Mouse (Mus musculus): ENCODE data around the gene Myo9a.

Gene Myo9a

DNA sequence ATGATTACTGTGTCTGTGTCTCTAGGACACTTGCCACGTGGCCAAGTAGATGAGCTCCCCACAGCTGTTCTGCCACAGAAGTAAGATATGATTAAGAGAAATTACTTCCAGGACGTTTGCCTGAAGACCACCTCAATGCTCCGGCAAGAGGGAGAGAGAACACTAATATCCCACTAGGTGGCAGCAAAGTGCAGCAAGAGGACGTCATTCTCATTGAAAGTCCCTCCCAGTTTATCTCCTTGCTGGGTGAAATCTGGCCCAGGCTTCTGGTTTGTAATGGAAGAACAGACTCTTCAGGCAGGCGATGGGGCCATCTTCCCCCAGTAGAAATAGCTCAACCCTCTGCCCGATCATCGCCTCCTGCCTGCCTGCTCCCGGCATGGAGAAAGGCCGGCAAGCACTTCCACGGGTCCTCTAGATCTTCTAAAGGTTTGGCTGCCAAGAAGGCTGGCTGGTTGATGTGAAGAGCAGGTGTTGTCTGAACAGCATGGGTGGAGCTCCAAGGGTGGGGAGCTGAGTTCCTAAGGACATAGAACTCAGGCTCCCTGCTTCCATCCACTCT lies 27.5 kb upstream of the Myo9a start:
- TF ChIP-seq POU5F1 (IDR thresholded peaks at IDR 0.05; ENCODE audit: borderline replicate concordance, low read length) (no peak), CTCF (conservative IDR thresholded peaks at IDR 0.05; ENCODE audit: low read length) (peak; percentile 76)
- H3K36me3 ChIP-seq (ENCODE audit: insufficient read depth, low read length): no peaks in the 10 kb centered on the region

DNA sequence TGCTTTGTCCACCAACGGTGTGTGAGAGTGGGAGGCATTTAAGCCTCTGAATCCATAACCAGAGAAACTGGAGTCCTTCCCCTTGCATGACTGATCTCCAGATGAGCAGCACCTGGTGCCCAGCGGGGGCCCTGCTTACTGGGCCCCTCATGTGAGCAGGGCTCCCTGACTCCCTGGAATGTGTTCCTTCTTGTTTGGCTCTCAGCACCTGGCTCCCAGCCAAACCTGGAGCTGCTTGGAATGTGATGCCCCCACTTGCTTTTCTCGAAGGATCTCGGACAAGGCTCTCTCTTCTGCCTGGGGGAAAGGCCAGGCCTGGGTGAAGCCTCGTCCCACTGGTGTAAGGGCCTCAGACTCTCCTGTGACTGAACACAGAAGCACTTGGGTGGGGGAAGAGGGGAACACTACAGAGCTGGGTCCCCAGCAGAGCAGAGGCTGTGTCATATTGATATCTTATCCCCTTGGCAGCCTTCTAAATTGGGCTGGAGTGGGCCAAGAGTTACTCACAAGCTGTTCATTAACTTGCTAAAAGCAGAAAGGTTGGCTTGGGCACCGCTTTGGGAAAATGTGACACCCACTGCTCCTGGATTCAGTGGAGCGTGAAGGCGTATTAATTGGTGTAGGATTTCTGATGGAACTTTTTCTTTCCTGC lies 26.8 kb upstream of the Myo9a start:
- peak overlapping the region; percentile 66; the same call in 1 of the 2 replicates for H3K4me3 ChIP-seq (replicated peaks; ENCODE audit: low read length)
- no peaks in the 10 kb centered on the region for H3K9me3 ChIP-seq (ENCODE audit: low read length)
- no peak for TF ChIP-seq NANOG (IDR thresholded peaks at IDR 0.05; ENCODE audit: borderline replicate concordance, low read length)
- no peak for TF ChIP-seq CTCF (conservative IDR thresholded peaks at IDR 0.05; ENCODE audit: low read length)
- no peak for TF ChIP-seq POU5F1 (IDR thresholded peaks at IDR 0.05; ENCODE audit: borderline replicate concordance, low read length)
- no peaks in the 10 kb centered on the region for H3K36me3 ChIP-seq (ENCODE audit: insufficient read depth, low read length)
- peaks cover 7% of the 10 kb centered on the region for H3K27me3 ChIP-seq (ENCODE audit: insufficient read depth, low read length)
- peaks cover 11% of the 10 kb centered on the region for H3K4me1 ChIP-seq (replicated peaks; ENCODE audit: low read depth, low read length)

More for the DNA sequence above, 27.5 kb upstream of the Myo9a start:
- Histone ChIP-seq H3K4me3 (replicated peaks; ENCODE audit: low read length) (peak overlapping the region; percentile 66), H3K9me3 (ENCODE audit: low read length) (no peaks in the 10 kb centered on the region), H3K27me3 (ENCODE audit: insufficient read depth, low read length) (peaks cover 7% of the 10 kb centered on the region), H3K4me1 (replicated peaks; ENCODE audit: low read depth, low read length) (peaks cover 11% of the 10 kb centered on the region)

DNA sequence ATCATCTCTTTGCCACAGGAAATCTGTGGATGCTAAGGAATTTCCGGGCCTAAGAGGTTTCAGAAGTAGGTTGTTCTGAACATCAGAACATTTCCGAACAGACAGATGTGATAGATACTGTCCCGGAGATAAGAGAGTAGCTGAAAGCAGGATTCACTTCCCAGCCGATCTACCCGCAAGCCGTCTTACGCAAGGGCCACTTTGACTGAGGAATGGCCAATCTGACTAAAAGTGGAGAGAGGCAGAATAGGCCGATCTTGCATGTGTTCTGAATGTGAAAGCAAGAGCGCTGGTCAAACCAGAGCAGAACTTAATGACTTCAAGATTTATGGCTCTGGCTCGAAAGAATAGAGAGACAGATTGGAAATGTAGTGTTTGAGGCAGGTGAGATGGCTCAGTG lies 25.2 kb upstream of the Myo9a start:
- Histone ChIP-seq H3K36me3 (ENCODE audit: insufficient read depth, low read length) (no peaks in the 10 kb centered on the region), H3K9me3 (ENCODE audit: low read length) (no peaks in the 10 kb centered on the region), H3K4me3 (replicated peaks; ENCODE audit: low read length) (no peak overlapping the region), H3K4me1 (replicated peaks; ENCODE audit: low read depth, low read length) (peaks cover 11% of the 10 kb centered on the region), H3K27me3 (ENCODE audit: insufficient read depth, low read length) (peaks cover 7% of the 10 kb centered on the region)
- no peak for TF ChIP-seq CTCF (conservative IDR thresholded peaks at IDR 0.05; ENCODE audit: low read length)
- TF ChIP-seq POU5F1 (IDR thresholded peaks at IDR 0.05; ENCODE audit: borderline replicate concordance, low read length): no peak
- no peak for TF ChIP-seq NANOG (IDR thresholded peaks at IDR 0.05; ENCODE audit: borderline replicate concordance, low read length)

DNA sequence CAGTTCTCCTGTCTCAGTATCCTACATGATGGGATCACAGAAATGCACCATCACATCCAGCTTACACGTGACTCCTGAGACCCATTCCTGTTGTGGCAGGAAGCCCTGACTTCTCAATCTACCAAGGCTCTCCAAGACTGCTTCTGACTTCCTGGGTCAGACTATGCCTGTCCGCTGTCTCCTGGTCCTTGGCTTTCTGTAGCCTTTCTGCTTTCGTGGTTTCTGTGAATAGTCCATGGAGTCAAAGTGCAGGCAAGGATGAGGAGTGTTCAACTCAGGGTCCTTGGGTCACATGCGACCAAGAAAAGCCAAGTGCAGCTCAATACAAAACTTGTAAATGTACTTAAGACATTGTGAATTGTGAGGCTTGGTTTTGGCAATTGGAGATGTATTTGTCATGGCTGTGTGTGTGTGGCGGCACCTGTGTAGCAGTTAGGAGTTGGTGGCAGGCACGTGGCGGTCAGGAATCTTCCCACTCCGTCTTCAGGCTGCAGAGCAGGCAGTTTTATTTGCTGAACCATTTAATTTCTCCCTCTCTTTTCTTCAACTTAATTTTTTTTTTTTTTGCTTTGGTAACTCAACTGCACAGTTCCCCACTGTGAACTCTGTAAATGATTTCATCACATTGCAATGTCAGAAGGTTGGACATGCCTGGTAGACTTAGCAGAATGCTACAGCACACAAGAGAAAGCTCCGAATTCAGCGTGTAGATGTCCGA lies 23.0 kb upstream of the Myo9a start:
- Histone ChIP-seq H3K27me3 (ENCODE audit: insufficient read depth, low read length) (no peaks in the 10 kb centered on the region), H3K36me3 (ENCODE audit: insufficient read depth, low read length) (no peaks in the 10 kb centered on the region), H3K4me3 (replicated peaks; ENCODE audit: low read length) (no peak overlapping the region), H3K9me3 (ENCODE audit: low read length) (no peaks in the 10 kb centered on the region), H3K4me1 (replicated peaks; ENCODE audit: low read depth, low read length) (peaks cover 11% of the 10 kb centered on the region)
- TF ChIP-seq POU5F1 (IDR thresholded peaks at IDR 0.05; ENCODE audit: borderline replicate concordance, low read length) (no peak), CTCF (conservative IDR thresholded peaks at IDR 0.05; ENCODE audit: low read length) (no peak), NANOG (IDR thresholded peaks at IDR 0.05; ENCODE audit: borderline replicate concordance, low read length) (no peak)

DNA sequence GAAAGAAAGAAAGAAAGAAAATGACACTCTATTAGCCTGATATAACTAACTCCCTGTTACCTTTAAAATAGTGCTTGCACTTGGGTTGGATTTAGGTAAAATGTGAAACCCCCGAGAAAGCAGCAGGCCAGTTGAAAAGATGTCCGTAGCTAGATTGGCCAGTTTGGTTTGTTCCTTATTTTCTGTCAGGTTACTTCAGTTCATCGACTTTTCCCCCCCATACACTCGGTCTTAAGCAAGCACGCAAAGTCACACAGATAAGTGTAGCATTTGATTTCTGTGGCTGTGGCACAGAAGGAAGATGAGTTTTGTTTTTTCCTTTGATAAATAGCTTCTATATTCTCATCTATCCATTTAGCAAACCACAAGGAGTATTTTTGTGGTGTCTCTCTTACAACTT lies 19.6 kb upstream of the Myo9a start:
- H3K4me1 ChIP-seq (replicated peaks; ENCODE audit: low read depth, low read length): no peaks in the 10 kb centered on the region; the same call in 1 of the 2 replicates
- no peaks in the 10 kb centered on the region for H3K36me3 ChIP-seq (ENCODE audit: insufficient read depth, low read length)
- no peak for TF ChIP-seq CTCF (conservative IDR thresholded peaks at IDR 0.05; ENCODE audit: low read length)
- no peak for TF ChIP-seq POU5F1 (IDR thresholded peaks at IDR 0.05; ENCODE audit: borderline replicate concordance, low read length)
- no peak for TF ChIP-seq NANOG (IDR thresholded peaks at IDR 0.05; ENCODE audit: borderline replicate concordance, low read length)

DNA sequence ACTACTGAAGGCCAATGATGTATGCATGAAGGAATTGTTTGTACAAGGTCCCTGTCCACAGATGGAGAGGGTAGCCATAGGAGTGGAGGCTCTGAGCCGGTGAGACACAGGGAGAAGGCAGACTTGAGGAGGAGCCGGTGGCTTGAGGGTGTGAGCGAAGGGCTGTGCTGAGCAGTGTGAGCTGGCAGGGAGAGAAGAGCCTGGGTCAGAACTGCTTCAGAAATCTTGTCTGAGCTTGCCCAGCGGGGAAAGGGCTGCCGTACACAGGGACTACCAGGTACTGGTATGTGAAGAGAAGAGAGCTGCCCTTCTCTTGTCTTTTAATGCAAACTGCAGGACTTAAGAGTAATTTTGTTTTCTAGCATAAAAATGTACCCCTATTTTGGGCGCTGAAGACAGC lies 17.6 kb upstream of the Myo9a start:
- TF ChIP-seq NANOG (IDR thresholded peaks at IDR 0.05; ENCODE audit: borderline replicate concordance, low read length): no peak
- no peak for TF ChIP-seq CTCF (conservative IDR thresholded peaks at IDR 0.05; ENCODE audit: low read length)
- no peak for TF ChIP-seq POU5F1 (IDR thresholded peaks at IDR 0.05; ENCODE audit: borderline replicate concordance, low read length)
- H3K4me3 ChIP-seq (replicated peaks; ENCODE audit: low read length): no peak overlapping the region
- no peaks in the 10 kb centered on the region for H3K27me3 ChIP-seq (ENCODE audit: insufficient read depth, low read length)
- H3K9me3 ChIP-seq (ENCODE audit: low read length): no peaks in the 10 kb centered on the region
- H3K36me3 ChIP-seq (ENCODE audit: insufficient read depth, low read length): peaks cover 10% of the 10 kb centered on the region
- H3K4me1 ChIP-seq (replicated peaks; ENCODE audit: low read depth, low read length): no peaks in the 10 kb centered on the region; the same call in 1 of the 2 replicates

More for the DNA sequence above, 19.6 kb upstream of the Myo9a start:
- Histone ChIP-seq H3K9me3 (ENCODE audit: low read length) (no peaks in the 10 kb centered on the region), H3K4me3 (replicated peaks; ENCODE audit: low read length) (no peak overlapping the region), H3K27me3 (ENCODE audit: insufficient read depth, low read length) (no peaks in the 10 kb centered on the region)

DNA sequence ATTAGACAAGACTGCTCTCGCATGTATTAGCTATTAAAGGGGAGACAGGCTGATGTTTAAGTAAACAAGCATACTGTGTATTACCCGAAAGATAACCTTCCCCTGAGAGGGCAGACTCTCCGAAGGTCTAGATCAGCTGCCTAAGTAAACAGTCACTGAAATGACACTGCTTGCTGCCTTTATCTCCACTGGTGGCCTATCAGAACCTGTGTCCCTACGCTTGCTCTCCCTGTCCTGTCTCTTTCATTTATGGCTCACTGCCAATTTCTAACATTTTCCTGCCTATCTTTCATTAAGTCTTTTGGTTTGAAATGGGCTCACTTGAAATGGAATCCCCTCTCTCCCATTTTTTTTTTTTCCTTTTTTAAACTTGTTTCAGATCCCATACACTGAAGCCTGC lies 15.3 kb upstream of the Myo9a start:
- H3K36me3 ChIP-seq (ENCODE audit: insufficient read depth, low read length): peaks cover 16% of the 10 kb centered on the region
- no peaks in the 10 kb centered on the region; the same call in 1 of the 2 replicates for H3K4me1 ChIP-seq (replicated peaks; ENCODE audit: low read depth, low read length)
- TF ChIP-seq NANOG (IDR thresholded peaks at IDR 0.05; ENCODE audit: borderline replicate concordance, low read length) (no peak), CTCF (conservative IDR thresholded peaks at IDR 0.05; ENCODE audit: low read length) (no peak), POU5F1 (IDR thresholded peaks at IDR 0.05; ENCODE audit: borderline replicate concordance, low read length) (no peak)
- H3K9me3 ChIP-seq (ENCODE audit: low read length): no peaks in the 10 kb centered on the region
- H3K4me3 ChIP-seq (replicated peaks; ENCODE audit: low read length): no peak overlapping the region
- no peaks in the 10 kb centered on the region for H3K27me3 ChIP-seq (ENCODE audit: insufficient read depth, low read length)

DNA sequence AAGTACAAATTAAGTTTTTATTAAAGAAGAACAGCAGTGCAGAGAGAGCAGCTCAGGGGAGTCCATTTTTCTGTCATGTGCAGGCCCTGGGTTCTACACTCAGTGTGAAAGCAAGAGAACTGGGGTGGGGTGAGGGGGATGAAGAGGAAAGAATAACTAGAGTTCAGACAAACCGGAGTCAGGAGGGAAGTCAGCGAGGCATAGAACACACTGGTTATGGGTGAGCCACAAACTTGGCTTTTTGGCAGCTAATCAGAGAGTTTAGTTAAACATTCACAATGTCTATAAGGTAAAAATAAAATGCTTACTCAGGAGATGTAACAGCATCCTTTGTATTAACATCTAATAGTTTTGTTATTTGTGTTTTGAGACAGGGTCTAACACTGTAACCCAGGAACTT lies 10.1 kb upstream of the Myo9a start:
- Histone ChIP-seq H3K4me1 (replicated peaks; ENCODE audit: low read depth, low read length) (no peaks in the 10 kb centered on the region), H3K36me3 (ENCODE audit: insufficient read depth, low read length) (peaks cover 16% of the 10 kb centered on the region), H3K9me3 (ENCODE audit: low read length) (no peaks in the 10 kb centered on the region), H3K4me3 (replicated peaks; ENCODE audit: low read length) (no peak overlapping the region), H3K27me3 (ENCODE audit: insufficient read depth, low read length) (no peaks in the 10 kb centered on the region)
- no peak for TF ChIP-seq POU5F1 (IDR thresholded peaks at IDR 0.05; ENCODE audit: borderline replicate concordance, low read length)
- no peak for TF ChIP-seq CTCF (conservative IDR thresholded peaks at IDR 0.05; ENCODE audit: low read length)
- no peak for TF ChIP-seq NANOG (IDR thresholded peaks at IDR 0.05; ENCODE audit: borderline replicate concordance, low read length)

All from E14TG2a.4 (cell line).